Mouse (Mus musculus): ENCODE results near the gene Cdadc1. TPM values are rescaled to one million over a fixed set of nuclear protein-coding genes. Genes with fewer than 3 reads are reported as not detected.

Cdadc1 gene
- polyA plus RNA-seq, 1 experiment from 2014 or later: 17.3 TPM

Other genes with a start within 250 kb of the Cdadc1 start
- gene Phf11d, start 232.5 kb downstream of the Cdadc1 start, polyA plus RNA-seq (2015; fragmentation: Nextera tagmentation; extraction: Ambion mirVana): 1.2 and 1.4 TPM in 2 replicates
- gene Phf11c, start 202.6 kb downstream of the Cdadc1 start, polyA plus RNA-seq (2015; fragmentation: Nextera tagmentation; extraction: Ambion mirVana): 0.45 and 0.57 TPM in 2 replicates
- 9.9 and 10.8 TPM in 2 replicates for gene Setdb2, start 157.1 kb downstream of the Cdadc1 start, polyA plus RNA-seq (2015; fragmentation: Nextera tagmentation; extraction: Ambion mirVana)
- 30.7 and 39.7 TPM in 2 replicates for gene Cab39l, start 157.0 kb downstream of the Cdadc1 start, polyA plus RNA-seq (2015; fragmentation: Nextera tagmentation; extraction: Ambion mirVana)
- 0.83 and 0.90 TPM in 2 replicates for gene Shisa2, start 27.3 kb upstream of the Cdadc1 start, polyA plus RNA-seq (2015; fragmentation: Nextera tagmentation; extraction: Ambion mirVana)

Measured in liver, embryonic 13.5 days (tissue).